Mouse (Mus musculus) NIH3T3 (cell line): ENCODE data around the gene Rnf111.

ENCODE experiments used
- DNase-seq: peaks from one replicate; pipeline ENCODE4 v3.0.0-alpha.2; 2012; ENCODE audit warnings: low read depth

Rnf111 gene

DNA sequence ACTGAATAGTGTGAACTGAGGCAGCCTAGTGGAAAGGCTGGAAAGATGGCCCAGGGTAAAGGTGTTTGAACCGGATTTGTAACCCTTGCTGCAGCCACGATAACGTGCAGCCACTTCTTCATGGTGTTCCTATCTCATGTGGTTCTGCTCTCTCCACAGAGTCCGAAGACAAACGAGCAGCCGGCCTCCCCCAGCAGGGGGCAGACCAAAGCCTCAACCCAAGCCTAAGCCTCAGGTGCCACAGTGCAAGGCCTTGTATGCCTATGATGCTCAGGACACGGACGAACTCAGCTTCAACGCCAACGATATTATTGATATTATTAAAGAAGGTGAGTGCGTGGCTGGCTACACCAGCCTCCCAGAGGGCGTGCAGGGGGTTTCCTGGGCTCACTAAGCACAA is 107.9 kb downstream of the Rnf111 start:
- peak; percentile 20 for DNase-seq

DNA sequence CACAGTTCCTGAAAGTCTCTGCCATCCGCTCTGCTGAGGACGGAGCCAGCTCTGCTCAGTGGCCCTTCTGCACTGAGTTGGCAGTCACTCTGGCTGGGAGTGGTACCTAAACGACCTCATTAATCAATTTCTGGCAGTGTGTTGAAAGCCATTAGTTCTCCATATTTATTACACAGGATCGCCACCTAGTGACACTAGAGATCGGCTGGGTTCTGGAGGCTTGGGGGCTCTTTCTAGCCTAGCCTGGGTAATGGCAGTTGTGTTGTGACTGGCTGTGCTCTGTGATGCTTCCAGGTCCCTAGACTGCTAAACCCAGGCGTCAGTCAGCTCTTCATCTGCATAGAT is 111.0 kb downstream of the Rnf111 start:
- peak; percentile 44 for DNase-seq

DNA sequence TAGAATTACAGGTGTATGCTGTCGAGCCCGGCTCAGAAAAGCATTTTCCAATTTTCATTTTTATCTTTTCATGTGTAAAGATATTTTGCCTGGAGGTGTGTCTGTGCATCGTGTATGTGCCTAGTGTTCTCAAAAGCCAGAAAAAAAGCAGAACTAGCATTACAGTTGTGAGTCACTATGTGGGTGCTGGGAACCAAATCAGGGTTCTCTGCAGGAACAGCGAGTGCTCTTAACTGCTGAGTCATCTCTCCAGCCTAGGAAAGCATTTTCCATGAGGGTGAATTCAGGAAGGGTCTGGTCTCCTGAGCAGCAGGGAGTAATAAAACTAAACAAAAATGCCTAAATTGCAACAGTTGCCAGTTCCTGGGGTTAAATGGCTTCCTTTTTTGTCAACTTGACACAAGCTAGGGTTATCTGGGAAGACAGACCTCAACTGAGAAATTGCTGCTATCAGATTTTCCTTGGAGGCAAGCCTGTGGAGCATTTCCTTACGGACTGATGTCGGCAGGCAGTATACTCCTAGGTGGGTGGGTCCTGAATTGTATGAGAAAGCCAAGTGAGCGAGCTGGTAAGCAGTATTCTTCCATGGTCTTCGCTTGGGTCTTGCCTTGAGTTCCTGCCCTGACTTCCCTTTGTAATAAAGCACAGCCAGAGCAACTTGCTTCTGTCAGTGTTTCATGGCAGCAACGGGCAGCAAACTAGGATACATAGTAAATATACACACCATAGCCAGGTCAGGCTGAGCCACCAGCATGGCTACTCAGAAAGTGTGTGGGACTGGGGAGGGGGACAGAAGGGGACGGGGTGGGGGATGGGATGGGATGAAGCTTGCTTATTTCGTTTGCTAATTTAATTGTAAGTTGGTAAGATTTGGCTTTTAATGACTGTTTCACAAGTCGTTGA is 111.6 kb downstream of the Rnf111 start:
- no peak for DNase-seq

DNA sequence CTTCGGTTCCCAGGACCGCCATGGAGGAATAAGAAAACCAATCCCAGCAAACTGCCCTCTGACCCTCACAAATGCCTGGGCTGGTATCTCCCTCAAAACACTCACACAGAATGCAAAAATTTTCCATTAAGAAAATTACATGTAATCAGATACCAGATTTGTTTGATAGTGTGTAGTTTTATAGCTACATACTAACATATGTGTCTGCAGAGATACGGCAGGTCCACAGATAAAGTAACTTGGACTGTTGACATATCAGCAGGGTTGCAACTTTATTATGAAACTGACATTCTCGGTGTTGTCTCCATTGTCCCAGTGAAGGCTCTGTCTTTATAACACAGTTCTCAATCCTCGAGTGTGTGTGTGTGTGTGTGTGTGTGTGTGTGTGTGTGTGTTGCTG is 112.5 kb downstream of the Rnf111 start:
- no peak for DNase-seq

DNA sequence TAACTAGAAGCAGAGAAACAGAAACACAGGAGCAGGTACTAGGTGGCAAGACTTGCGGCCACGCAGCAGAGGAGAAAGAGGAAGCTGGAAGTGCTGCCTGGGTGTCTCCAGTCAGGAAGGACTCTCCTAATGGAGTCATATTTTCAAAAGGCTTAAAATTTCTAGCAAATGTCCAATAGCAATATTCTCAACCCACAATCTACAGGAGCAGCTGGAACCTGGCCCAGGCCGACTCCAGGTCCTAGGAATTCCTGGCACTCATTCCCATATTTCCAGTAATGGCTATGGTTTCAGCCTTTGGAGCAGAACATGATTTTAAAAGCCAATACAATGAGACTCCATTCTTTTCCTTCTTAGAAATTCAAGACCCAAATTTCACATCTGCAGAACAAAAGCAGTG is 114.0 kb downstream of the Rnf111 start:
- DNase-seq = peak; percentile 84

DNA sequence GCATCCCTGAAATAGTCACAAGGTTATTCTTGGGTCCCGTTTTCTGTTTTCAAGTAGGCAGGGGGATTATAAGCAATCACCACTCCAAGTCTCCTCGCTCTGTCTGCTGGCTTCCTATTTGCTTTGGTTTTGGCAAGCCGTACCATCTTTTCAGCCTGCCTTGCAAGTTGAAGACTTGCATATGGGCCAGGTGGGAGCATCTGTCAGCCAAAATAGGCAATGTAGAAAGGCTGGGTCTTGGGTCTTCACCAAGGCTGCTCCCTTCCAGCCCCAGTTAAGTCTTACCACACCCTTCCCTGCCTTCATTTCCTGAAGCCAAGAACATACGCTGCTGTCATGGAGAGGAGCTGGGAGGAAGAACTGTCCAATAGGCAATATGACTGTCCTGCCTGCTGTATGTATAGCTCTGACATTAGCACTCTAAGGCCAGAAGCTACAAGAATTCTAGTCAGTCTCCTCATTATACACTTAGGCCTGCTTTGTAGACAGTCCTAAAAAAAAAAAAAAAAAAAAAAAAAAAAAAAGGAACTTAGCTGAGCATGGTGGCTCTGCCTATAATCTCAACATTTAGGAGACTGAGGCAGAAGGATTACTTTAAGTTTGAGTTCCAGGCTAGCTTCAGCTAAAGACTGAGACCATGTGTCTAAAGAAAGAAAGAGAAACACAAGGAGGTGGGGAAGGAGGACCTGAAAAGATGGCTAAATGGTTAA is 116.0 kb downstream of the Rnf111 start:
- DNase-seq = no peak

DNA sequence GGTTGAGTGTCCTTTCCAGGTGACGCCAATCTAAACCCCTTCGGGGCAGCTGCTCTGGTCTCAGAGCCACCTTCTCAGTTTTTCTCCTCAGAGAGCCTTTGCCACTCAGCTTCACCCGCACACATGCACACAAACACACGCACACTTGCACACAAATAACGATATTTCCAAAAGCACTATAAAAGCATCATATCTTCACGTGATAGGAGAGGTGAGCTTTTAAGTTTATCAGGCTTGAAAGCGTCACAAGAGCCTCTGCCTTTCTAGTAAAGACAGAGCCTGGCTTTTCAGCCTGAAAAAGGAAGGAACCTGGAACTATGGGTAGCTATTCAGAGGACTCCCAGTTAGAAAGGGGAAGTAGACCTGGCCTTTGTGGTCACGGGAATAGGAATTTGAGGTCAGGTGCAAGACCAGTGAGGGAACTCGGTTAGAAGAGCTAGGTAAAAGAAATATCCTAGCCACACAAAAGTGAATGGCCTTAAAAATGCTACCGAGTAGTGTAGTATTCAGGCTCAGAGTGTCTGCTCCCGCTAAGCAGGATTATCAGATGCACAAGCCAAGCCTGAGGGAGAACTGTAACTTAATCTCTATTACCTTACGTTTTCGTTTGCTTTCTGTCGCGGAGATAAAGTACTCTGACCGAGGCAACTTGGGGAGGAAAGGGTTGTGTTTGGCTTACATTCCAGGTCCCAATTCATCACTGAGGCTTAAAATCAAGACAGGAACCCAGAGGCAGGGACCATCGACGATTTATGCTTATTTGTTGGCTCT is 118.4 kb downstream of the Rnf111 start:
- DNase-seq = no peak

DNA sequence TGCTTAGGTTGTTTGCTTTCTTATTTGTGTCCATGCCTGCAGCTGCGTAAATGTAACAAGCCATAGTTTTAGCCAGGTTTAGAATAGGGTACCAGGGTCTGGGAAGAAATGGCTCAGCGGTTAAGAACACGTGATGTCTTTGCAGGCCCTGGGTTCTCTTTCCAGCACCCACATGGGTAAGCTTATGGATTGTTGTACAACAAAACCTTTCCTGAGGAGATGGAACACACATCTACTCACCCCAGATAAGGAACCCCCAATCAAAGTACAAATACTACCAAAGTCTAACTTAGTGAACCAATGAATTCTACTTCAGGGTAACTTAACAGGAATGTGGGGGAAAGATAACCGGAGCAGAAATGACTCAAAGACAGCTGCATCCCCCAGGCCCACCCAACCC is 119.0 kb downstream of the Rnf111 start:
- no peak for DNase-seq

DNA sequence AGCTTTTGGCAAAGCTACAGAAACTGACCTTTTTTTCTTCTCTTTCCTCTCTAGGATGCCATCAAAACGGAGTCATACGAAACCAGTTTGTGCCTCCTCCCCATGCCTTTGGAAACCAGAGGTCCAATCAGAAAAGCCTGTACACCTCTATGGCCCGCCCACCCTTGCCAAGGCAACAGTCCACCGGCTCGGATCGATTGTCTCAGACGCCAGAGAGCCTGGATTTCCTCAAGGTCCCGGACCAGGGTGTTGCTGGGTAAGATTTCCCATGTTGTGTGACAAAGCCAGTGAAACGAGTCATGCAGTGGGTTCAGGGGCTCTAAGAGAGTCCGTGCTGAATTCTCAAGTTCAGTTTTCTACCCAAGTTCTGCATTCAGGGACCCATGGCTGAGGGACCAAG is 119.8 kb downstream of the Rnf111 start:
- DNase-seq = no peak

DNA sequence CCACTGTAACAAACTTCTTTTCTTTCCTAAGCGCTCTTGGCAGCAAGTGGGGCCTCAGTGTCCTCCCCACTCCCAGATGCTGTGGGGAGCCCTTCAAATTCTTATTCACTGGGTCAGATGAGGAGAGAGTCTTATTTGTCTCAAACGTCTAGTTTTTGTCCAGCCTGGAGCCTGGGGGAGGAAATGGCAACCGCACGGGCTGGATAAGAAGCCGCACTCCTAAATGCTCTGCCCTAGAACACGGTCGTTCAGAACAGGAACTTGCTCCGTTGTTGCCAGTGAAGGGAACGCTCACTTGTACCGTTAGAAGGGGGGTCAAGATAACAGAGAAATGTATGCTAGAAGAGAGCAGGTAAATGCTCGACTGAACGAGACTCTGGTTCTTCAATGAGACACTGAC is 121.4 kb downstream of the Rnf111 start:
- DNase-seq = no peak

DNA sequence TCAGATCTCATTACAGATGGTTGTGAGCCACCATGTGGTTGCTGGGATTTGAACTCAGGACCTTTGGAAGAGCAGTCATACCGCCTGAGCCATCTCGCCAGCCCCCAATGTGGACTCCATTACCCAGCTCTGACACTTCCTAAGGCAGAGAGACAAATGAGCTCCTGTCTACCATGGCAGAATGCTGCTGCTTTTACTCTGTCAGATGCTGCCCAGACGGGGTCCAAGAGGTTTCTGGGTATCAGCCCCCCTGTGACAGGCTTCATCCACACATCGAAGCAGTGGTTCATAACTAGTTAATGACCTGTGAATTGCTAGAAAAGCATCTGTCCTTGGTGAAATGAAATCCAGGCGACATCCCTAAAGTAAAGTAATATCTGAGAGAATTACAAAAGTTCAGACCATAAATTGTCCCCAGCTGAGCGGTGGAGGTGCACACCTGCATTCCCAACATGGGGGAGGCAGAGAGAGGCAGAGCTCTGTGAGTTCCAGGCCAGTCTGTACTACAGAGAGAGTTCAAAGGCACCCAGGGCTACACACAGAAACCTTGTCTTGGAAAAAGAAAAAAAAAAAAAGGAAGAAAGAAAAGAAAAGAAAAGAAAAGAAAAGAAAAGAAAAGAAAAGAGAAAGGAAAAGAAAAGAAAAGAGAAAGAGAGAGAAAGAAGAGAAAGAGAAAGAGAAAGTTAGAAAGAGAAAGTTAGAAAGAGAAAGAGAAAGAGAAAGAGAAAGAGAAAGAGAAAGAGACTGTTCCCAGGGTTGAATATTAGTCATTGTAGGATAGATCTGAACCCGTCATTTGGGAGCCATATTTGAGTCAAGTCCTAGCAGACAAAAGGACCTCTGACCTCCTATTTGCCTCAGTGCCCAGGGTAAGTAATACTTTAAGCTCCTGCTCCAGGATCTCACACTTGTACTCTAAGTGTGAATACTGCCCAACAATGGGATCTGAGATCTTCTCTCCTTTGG is 123.7 kb downstream of the Rnf111 start:
- no peak for DNase-seq
